Mouse (Mus musculus): Measurements from ENCODE around the gene Shisa5. TPM values are rescaled to one million over a fixed set of nuclear protein-coding genes. Genes with fewer than 3 reads are reported as not detected.

Gene Shisa5
- polyA plus RNA-seq, 1 experiment from 2014 or later: 85.8 TPM

DNA sequence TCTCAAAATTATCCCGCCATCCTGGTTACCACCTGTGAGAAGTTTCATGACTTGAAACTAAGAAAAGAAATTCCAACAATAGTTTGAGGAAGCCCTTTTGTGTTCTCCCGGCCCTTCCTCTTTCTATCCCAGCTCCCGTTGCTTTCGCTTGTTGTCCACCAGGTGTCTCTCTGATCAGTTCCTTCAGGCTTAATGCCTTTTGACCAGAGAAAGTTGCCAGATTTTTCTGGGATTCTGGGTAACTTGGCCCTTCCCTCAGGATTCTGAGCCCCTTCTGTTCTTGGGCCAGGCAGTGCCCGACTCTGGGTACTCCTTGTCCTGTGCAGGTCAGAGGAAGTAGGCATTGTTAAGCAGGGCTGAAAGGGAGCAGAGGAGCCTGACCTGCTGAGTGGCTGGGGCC, 49.6 kb downstream of the Shisa5 start:
- Histone ChIP-seq H3K4me1 (replicated peaks; ENCODE audit: control insufficient read depth, insufficient read depth, low read length) (peaks cover 6% of the 10 kb centered on the region), H3K4me2 (ENCODE audit: low read length) (no peak overlapping the region), H3K9ac (ENCODE audit: low read length) (no peak overlapping the region), H3K27me3 (replicated peaks; ENCODE audit: control insufficient read depth, insufficient read depth, low read length) (no peaks in the 10 kb centered on the region), H3K36me3 (ENCODE audit: control insufficient read depth, insufficient read depth, low read length) (peaks cover 22% of the 10 kb centered on the region; the same call in 1 of the 2 replicates), H3K4me3 (ENCODE audit: low read depth, low read length) (no peak overlapping the region), H3K9me3 (ENCODE audit: control insufficient read depth, low read length) (no peaks in the 10 kb centered on the region), H3K27ac (ENCODE audit: low read depth) (no peak overlapping the region)
- DNase-seq (ENCODE audit: low spot score) (no peak), ATAC-seq (replicated peaks; ENCODE audit: low FRiP score, low TSS enrichment, low read depth) (0 out of 2 replicates have a peak, but pooled peaks have one; percentile 18)
- WGBS: 14% methylated on average over 5 of the region's 5 CpGs

DNA sequence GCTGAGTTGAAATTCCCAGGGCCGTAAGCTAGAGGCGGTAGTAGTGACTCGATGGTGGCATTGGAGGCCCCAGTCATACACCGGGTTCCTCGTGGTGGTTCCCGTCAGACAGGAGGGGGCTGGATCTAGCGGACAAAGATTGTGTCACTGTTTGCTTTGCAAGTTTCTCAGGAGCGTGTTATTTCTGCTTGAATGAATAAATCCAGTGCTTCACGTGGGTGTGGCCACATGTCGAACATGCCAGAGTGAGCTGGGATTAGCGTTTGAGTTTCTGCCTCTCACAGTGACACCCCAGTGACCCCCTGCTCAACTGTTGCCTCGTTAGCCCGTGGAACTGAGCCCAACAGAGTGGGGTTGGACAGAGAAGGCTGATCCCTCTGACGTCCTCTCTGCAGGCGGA, 52.1 kb downstream of the Shisa5 start:
- no peak overlapping the region for H3K4me3 ChIP-seq (ENCODE audit: low read depth, low read length)
- no peaks in the 10 kb centered on the region for H3K27me3 ChIP-seq (replicated peaks; ENCODE audit: control insufficient read depth, insufficient read depth, low read length)
- no peaks in the 10 kb centered on the region for H3K9me3 ChIP-seq (ENCODE audit: control insufficient read depth, low read length)
- H3K4me2 ChIP-seq (ENCODE audit: low read length): no peak overlapping the region
- WGBS: 73% methylated on average over 15 of the region's 15 CpGs
- H3K9ac ChIP-seq (ENCODE audit: low read length): no peak overlapping the region
- peaks cover 22% of the 10 kb centered on the region; the same call in 1 of the 2 replicates for H3K36me3 ChIP-seq (ENCODE audit: control insufficient read depth, insufficient read depth, low read length)
- no peak overlapping the region for H3K27ac ChIP-seq (ENCODE audit: low read depth)
- peaks cover 19% of the 10 kb centered on the region for H3K4me1 ChIP-seq (replicated peaks; ENCODE audit: control insufficient read depth, insufficient read depth, low read length)
- ATAC-seq (replicated peaks; ENCODE audit: low FRiP score, low TSS enrichment, low read depth) (no peak), DNase-seq (ENCODE audit: low spot score) (no peak)

DNA sequence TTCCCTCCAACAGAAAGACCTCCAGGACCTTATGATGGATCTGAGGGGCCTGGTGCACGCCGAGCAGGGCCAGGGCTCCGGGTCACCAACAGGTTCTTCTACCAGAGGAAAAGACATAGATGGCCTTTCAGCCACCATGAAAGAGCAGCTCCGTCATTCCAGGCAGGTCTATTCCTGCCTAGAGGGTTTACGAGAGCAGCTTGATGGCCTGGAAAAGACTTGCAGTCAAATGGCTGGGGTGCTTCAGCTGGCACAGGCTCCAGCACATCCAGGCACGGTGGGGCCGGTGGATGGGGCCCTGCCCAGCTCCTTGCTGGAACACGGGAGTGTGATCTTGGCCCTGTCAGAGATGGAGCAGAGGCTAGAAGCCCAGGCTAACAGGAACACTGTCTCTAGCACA, 53.4 kb downstream of the Shisa5 start:
- no peaks in the 10 kb centered on the region for H3K9me3 ChIP-seq (ENCODE audit: control insufficient read depth, low read length)
- H3K36me3 ChIP-seq (ENCODE audit: control insufficient read depth, insufficient read depth, low read length): peaks cover 22% of the 10 kb centered on the region; the same call in 1 of the 2 replicates
- no peak for DNase-seq (ENCODE audit: low spot score)
- H3K4me1 ChIP-seq (replicated peaks; ENCODE audit: control insufficient read depth, insufficient read depth, low read length): peaks cover 24% of the 10 kb centered on the region
- H3K4me3 ChIP-seq (ENCODE audit: low read depth, low read length): no peak overlapping the region
- ATAC-seq (replicated peaks; ENCODE audit: low FRiP score, low TSS enrichment, low read depth): no peak
- WGBS: 86% methylated on average over 8 of the region's 8 CpGs
- H3K9ac ChIP-seq (ENCODE audit: low read length): no peak overlapping the region
- no peak overlapping the region for H3K4me2 ChIP-seq (ENCODE audit: low read length)
- H3K27ac ChIP-seq (ENCODE audit: low read depth): no peak overlapping the region
- H3K27me3 ChIP-seq (replicated peaks; ENCODE audit: control insufficient read depth, insufficient read depth, low read length): no peaks in the 10 kb centered on the region

DNA sequence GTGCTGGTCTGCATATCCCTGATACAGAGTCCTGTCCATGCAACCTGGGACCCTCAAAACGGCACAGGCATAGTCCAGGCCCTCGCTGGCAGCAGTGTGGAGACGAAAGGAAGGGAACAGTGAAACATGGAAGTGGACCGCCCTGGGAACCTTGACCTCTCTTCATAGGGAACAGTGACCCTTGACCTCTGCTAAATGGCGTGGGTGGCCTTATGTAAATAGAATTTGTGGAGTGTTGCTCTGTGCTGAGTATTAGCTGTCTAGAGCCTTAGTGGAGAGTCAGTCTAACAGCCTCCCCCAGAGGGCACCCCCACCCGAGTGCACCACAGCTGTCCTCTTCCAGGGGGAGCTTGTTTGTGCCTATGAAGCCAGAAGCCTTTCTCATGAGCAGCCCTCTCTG, 54.4 kb downstream of the Shisa5 start:
- WGBS: 40% methylated on average over 6 of the region's 6 CpGs
- DNase-seq (ENCODE audit: low spot score) (no peak), ATAC-seq (replicated peaks; ENCODE audit: low FRiP score, low TSS enrichment, low read depth) (no peak)
- no peaks in the 10 kb centered on the region for H3K9me3 ChIP-seq (ENCODE audit: control insufficient read depth, low read length)
- no peak overlapping the region for H3K27ac ChIP-seq (ENCODE audit: low read depth)
- peaks cover 34% of the 10 kb centered on the region for H3K4me1 ChIP-seq (replicated peaks; ENCODE audit: control insufficient read depth, insufficient read depth, low read length)
- no peak overlapping the region for H3K4me3 ChIP-seq (ENCODE audit: low read depth, low read length)
- no peak overlapping the region for H3K9ac ChIP-seq (ENCODE audit: low read length)
- peaks cover 22% of the 10 kb centered on the region; the same call in 1 of the 2 replicates for H3K36me3 ChIP-seq (ENCODE audit: control insufficient read depth, insufficient read depth, low read length)
- H3K4me2 ChIP-seq (ENCODE audit: low read length): no peak overlapping the region
- H3K27me3 ChIP-seq (replicated peaks; ENCODE audit: control insufficient read depth, insufficient read depth, low read length): no peaks in the 10 kb centered on the region

DNA sequence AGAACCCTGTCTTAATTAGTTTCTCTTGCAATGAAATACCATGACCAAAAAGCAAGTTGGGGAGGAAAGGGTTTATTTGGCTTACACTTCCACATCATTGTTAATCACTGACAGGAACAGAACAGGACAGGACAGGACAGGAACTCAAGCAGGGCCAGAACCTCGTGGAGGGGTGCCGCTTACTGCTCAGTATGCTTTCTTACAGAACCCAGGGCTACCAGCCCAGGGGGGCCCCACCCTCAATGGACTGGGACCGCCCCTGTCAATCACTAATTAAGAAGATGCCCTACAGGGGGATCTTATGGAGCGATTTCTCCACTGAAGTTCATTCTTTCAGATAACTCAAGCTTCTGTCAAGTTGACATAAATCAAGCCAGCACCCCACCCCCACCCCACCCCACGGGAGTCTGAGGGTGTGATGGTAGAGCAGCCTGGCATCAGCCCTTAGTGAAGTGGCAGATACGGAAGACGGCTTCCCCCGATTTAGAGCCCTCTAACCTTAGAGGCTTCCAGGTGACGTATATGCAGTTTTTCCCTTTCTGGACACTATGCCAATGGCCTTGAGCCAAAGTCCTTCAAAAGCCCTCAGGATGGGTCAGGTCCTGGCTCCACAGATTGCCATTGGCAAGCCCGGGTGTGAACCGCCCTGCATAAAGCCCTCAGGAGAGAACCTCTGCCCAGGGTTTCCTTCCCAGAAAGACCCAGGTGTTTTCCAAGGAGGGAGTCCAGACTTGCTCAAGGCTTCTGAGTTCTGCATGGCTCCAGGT, 55.6 kb downstream of the Shisa5 start:
- Histone ChIP-seq H3K27me3 (replicated peaks; ENCODE audit: control insufficient read depth, insufficient read depth, low read length) (no peaks in the 10 kb centered on the region), H3K36me3 (ENCODE audit: control insufficient read depth, insufficient read depth, low read length) (peaks cover 22% of the 10 kb centered on the region; the same call in 1 of the 2 replicates), H3K9ac (ENCODE audit: low read length) (peak overlapping the region; percentile 95; the same call in 1 of the 2 replicates), H3K27ac (ENCODE audit: low read depth) (peak overlapping the region; percentile 100), H3K4me3 (ENCODE audit: low read depth, low read length) (peak overlapping the region; percentile 74), H3K4me2 (ENCODE audit: low read length) (peak overlapping the region; percentile 75), H3K9me3 (ENCODE audit: control insufficient read depth, low read length) (no peaks in the 10 kb centered on the region), H3K4me1 (replicated peaks; ENCODE audit: control insufficient read depth, insufficient read depth, low read length) (peaks cover 45% of the 10 kb centered on the region)
- WGBS: 19% methylated on average over 11 of the region's 11 CpGs
- peak; percentile 0; the same call in 1 of the 2 replicates for ATAC-seq (replicated peaks; ENCODE audit: low FRiP score, low TSS enrichment, low read depth)
- no peak for DNase-seq (ENCODE audit: low spot score)

DNA sequence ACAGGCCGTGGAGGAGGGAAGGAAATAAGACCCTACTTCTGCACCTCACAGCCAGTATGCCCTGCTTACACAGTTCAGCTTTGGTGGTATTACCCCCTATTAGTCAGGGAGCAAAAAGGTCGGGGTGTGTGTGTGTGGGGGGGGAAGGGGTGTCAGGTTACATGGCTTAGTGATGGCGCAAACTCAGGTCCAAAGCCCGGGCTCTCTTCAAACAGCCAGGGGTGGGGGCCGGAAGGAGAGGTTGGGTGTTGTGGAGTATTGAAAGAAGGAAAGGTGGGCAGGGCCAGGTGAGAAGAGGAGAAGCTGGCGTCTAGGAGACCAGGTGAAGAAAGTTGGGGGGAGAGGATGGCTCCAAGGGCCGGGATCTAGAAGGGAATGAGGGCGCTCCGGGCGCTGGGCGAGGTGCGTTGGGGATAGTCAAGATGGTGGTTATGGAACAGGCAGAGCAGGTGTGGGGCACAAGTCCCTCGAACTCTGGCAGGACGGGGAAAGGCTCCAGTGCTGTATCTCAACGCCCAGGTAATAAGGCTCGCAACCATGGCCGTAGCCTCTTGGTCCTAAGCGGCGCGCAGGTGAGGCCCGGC, 56.3 kb downstream of the Shisa5 start:
- Histone ChIP-seq H3K4me2 (ENCODE audit: low read length) (peak overlapping the region; percentile 75), H3K27me3 (replicated peaks; ENCODE audit: control insufficient read depth, insufficient read depth, low read length) (no peaks in the 10 kb centered on the region), H3K9ac (ENCODE audit: low read length) (peak overlapping the region; percentile 95), H3K36me3 (ENCODE audit: control insufficient read depth, insufficient read depth, low read length) (peaks cover 22% of the 10 kb centered on the region; the same call in 1 of the 2 replicates), H3K9me3 (ENCODE audit: control insufficient read depth, low read length) (no peaks in the 10 kb centered on the region), H3K4me1 (replicated peaks; ENCODE audit: control insufficient read depth, insufficient read depth, low read length) (peaks cover 51% of the 10 kb centered on the region), H3K4me3 (ENCODE audit: low read depth, low read length) (peak overlapping the region; percentile 74), H3K27ac (ENCODE audit: low read depth) (peak overlapping the region; percentile 100)
- 1% methylated on average over 21 of the region's 21 CpGs for WGBS
- ATAC-seq (replicated peaks; ENCODE audit: low FRiP score, low TSS enrichment, low read depth): peak; percentile 45
- DNase-seq (ENCODE audit: low spot score): no peak

DNA sequence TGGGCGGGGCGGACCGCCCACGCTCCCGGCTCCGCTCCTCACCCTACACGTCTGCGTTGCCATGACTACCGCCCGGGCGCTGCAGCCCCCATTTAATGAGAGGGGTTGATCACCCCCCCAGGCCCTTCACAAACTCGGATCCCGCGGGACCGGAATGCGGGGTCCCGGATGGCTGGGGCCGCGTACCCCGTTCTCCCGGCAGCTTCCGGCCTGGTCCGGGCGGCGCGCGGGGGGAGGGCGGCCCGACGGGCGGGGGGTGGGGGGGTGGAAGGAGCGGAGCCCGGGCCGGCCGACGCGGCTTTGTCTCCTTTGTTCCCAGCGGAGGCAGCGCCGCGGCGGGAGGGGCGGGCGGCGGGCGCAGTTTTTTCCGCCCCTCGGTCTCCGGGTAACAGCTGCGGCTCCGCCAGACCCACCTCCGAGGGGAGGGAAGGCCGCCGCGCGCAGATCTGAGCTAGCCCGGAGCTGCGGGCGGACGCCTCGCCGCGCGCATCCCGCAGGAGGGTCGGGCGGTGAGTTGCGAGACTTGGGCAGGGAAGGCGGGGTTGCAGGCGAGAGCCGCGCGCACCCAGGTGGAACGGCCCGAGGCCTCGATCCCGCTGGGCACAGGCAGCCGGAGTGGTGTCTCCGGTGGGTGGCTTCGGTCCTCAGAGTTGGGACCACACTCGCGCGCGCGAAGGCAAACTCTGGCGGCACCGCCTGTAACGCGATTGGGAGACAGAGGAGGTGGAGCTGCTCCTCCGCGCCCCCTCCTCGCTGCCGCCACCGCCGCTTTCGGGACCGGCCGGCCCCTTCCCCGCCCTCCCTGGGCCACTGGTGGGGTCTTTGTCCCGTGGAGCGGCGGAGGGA, 57.0 kb downstream of the Shisa5 start, which contains the start of gene Plxnb1:
TSS of gene Plxnb1 (plus strand) at position 253 of the 846 bp plus-strand sequence.
- Histone ChIP-seq H3K9me3 (ENCODE audit: control insufficient read depth, low read length) (no peaks in the 10 kb centered on the region), H3K4me3 (ENCODE audit: low read depth, low read length) (peak within 1 kb of the TSS; percentile 74), H3K27me3 (replicated peaks; ENCODE audit: control insufficient read depth, insufficient read depth, low read length) (no peaks in the 10 kb centered on the region), H3K4me2 (ENCODE audit: low read length) (peak within 1 kb of the TSS; percentile 75), H3K36me3 (ENCODE audit: control insufficient read depth, insufficient read depth, low read length) (peaks cover 23% of the 10 kb centered on the region), H3K27ac (ENCODE audit: low read depth) (peak within 1 kb of the TSS; percentile 100), H3K4me1 (replicated peaks; ENCODE audit: control insufficient read depth, insufficient read depth, low read length) (peaks cover 51% of the 10 kb centered on the region), H3K9ac (ENCODE audit: low read length) (peak within 1 kb of the TSS; percentile 95)
- ATAC-seq (replicated peaks; ENCODE audit: low FRiP score, low TSS enrichment, low read depth) (peak; percentile 69), DNase-seq (ENCODE audit: low spot score) (peak; percentile 91)
- under 1% methylated on average over 87 of the region's 102 CpGs for WGBS

DNA sequence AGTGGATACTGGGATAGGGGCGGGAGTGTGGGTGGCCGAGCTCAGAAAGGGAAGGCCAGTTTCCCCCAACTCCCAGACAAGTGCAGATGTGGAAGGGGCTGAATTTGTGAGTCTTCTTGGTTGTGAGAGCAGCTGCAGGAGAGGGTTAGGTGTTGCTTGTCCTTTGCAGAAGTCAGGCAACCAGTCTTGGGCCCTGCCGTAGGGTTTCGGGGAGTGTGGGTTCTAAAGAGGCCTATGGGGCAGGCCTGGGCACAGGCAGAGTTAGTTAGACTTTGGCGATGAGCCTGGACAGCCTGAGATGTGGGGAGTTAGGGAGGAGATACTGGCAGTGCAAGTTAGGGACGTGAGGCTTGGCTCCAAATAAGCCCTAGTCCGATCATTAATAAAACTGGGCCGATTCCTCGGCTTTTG, 57.9 kb downstream of the Shisa5 start:
- Histone ChIP-seq H3K27me3 (replicated peaks; ENCODE audit: control insufficient read depth, insufficient read depth, low read length) (no peaks in the 10 kb centered on the region), H3K27ac (ENCODE audit: low read depth) (peak overlapping the region; percentile 100), H3K4me1 (replicated peaks; ENCODE audit: control insufficient read depth, insufficient read depth, low read length) (peaks cover 51% of the 10 kb centered on the region), H3K4me2 (ENCODE audit: low read length) (peak overlapping the region; percentile 75), H3K9me3 (ENCODE audit: control insufficient read depth, low read length) (no peaks in the 10 kb centered on the region), H3K9ac (ENCODE audit: low read length) (peak overlapping the region; percentile 95), H3K4me3 (ENCODE audit: low read depth, low read length) (peak overlapping the region; percentile 74), H3K36me3 (ENCODE audit: control insufficient read depth, insufficient read depth, low read length) (peaks cover 25% of the 10 kb centered on the region)
- no peak for DNase-seq (ENCODE audit: low spot score)
- WGBS: 16% methylated on average over 9 of the region's 9 CpGs
- no peak for ATAC-seq (replicated peaks; ENCODE audit: low FRiP score, low TSS enrichment, low read depth)

Measured in intestine, embryonic 14.5 days (tissue).